Mouse (Mus musculus) mouse embryonic stem cell (cell line): ENCODE results near the gene Cacnb1.

Source experiments
- in situ Hi-C, 2 experiments: fragments of 300-500 bp; cut with MboI; formaldehyde crosslinking; loops; 1 replicate in 1 of 2; 3 replicates in 1 of 2; pipeline ENCODE4 v1.14.3; 2019 to 2020; ENCODE audit warnings: low sequenced_read_pairs in 2 of 2, low pct_unique_long_range_greater_than_20kb in 1 of 2, mixed read lengths in 1 of 2; ENCODE audit not compliant: unreplicated experiment in 1 of 2

Cacnb1 gene

GRCm38 (mm10) chr11:98022555-98023371, at the start of gene Cacnb1:
Gene Cacnb1 (minus strand): TSS chr11:98023034.
- in situ Hi-C loops, result no loop called here

- in situ Hi-C loops, result no loop called here
Measured at GRCm38 (mm10) chr11:98067255-98067654, 44.4 kb upstream of the Cacnb1 start.

DNA sequence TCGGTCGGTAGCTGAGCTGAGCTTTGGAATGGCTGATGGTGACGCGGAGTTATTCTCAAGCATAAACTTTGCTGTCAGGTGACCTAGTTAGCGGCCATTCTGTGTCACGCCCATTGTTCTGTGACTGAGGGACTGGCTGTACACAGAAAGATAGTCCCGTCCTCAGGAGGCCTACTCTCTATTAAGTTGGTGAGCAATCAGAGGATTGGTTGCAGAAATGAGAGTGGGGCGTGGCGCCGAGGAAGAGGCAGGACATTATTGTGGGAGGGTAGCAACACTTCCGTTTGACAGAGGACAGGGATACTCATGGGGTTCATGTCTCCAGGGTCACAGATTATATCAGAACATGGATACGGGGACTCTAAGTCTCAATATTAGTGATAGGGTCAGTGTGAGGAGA, 43.4 kb upstream of the Cacnb1 start:
- in situ Hi-C loops, result no loop called here

- in situ Hi-C loops, result no loop called here
Measured at GRCm38 (mm10) chr11:98061904-98062562, 39.2 kb upstream of the Cacnb1 start.

DNA sequence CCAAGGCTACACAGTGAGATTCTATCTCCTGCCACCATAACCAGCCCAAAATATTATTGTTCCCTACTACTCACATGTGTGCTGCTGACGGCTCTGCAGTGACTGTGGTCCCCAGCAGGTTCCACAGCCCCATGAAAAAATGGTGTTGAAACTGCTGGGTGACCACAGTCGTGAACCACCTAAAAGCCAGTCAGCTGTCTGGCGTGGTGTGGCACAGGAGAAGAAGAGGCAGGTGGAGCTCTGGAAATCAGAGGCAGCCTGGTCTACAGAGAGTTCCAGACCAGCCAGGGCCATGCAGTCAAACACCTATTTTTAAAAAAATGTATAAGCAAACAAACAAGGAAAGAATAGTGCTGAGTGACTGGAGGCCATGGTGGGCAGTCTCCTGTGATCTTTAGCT, 38.6 kb upstream of the Cacnb1 start:
- in situ Hi-C loops, result no loop called here

DNA sequence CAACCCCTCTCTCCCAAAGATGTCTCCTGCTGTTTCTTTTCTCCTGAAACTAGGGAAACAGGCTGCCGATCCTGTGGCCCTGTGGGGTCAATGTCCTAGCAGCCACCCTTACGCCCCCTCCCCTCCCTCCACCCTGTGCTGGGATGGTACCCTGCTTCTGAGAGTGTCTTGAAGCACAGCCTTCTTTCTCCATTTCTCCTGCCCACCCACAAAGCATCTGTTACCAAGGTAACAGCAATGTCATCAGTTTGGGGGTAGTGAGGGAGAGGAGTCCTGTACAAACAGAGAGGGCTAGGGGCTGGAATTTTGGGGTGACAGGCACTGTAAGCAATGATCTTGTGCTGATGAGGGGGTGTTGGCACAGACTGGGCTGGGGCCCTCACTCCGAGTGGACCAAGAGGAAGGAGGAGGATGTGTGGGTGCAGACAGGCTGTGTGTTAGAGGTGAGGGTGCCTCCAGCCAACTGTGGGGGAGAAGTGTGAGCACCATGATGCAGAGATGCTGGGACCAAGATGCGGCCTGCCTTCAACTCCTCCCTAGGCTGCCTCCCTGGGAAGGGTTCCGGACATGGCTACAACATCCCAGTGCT, 37.4 kb upstream of the Cacnb1 start:
- in situ Hi-C loops, result no loop called here

GRCm38 (mm10) chr11:98059662-98060061, 36.8 kb upstream of the Cacnb1 start:
- in situ Hi-C loops, result no loop called here

- in situ Hi-C loops, result no loop called here
Measured at GRCm38 (mm10) chr11:98057998-98058397, 35.2 kb upstream of the Cacnb1 start.

DNA sequence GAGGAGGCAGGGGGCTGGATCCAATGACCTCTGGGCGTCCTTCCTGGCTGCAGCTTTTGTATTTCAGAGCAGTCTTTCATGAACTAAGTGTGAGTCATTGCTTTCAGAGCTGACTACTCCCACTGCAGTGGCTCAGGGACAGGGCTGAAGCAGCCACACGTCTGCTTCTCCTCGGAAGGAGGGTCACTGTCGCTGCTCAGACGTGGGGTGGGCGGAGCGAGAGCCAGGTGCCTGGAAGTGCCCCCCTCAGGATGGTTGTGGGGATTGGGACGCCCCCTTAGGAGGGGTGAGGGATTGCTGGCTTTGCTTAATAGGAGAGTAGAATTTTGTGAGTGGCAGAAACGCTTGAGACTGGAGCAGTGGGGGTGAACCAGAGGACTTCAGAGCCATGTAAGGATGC, 34.6 kb upstream of the Cacnb1 start:
- in situ Hi-C loops, result no loop called here

GRCm38 (mm10) chr11:98052989-98053834, 30.4 kb upstream of the Cacnb1 start, which contains the start of gene Stac2:
Gene Stac2 (minus strand): TSS chr11:98053462.
- in situ Hi-C loops, result no loop called here

DNA sequence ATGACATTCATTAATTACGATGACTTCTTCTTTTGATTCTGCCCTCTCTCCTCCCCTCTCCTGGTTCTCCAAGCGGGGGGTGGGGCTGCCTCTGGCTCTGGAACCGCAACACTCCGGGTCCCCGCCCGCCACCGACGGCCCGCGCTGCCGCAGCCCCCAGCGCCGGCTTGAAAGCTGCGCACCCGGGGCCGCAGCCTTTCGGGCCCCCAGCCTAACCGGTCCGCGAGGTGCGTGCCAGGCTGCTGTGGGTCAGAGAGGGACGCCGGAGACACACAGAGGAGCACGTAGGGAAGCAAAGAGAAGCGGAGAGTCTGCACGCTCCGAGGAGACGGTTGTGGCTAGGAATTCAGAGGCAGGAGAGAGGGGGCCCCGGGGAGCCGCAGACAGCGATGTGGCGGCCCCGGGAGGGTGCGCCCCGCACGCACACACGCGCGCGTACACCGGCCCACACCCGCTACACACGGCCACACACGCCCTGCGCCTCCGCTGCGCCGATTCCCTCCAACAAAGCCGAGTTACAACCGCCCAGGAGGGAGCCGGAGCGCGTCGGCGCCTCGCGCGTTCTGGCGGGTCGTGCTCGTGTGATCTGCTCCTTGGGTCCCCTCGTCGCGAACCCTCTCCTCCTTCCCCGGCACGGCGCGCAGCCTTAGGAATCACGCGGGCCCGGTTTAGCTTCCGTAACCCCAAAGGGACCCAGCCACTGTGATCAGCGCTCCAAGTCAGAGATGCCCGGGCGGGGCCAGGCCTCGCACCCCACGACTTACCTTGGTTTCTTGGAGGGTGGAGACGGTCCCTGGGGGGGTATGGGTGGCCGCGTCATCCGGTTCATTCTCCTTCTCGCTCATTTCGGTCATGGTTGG, 29.5 kb upstream of the Cacnb1 start:
- in situ Hi-C loops, result no loop called here

- in situ Hi-C loops, result no loop called here
Measured at GRCm38 (mm10) chr11:98051611-98052128, 28.8 kb upstream of the Cacnb1 start.

- in situ Hi-C loops, result no loop called here
Measured at GRCm38 (mm10) chr11:98050940-98051339, 28.1 kb upstream of the Cacnb1 start.

- in situ Hi-C loops, result no loop called here
Measured at GRCm38 (mm10) chr11:98050520-98050815, 27.6 kb upstream of the Cacnb1 start.

- in situ Hi-C loops, result no loop called here
Measured at GRCm38 (mm10) chr11:98049672-98050519, 27.1 kb upstream of the Cacnb1 start.

DNA sequence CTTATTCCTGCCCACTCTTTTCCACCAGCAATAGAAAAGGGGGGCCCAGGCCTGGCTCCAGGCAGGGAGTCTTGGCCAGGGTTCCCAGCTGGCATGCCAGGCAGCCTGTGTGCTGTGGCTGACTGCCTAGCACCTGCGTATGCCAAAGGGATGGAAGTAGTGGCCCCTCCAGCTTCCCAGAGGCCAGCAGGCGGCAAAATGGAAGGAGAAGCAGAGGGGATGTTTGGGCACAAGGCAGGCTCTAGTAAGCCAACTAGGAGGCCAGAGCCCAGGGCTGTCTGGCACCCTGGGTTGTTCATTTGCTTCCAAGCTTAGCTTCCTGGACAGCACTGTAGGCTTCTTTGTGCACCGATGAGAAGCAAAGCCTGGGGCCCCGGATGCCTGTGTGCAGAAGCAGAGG, 24.9 kb upstream of the Cacnb1 start:
- in situ Hi-C loops, result no loop called here

- in situ Hi-C loops, result no loop called here
Measured at GRCm38 (mm10) chr11:98046466-98046865, 23.6 kb upstream of the Cacnb1 start.
